Mouse (Mus musculus) cerebellum, adult 18-20 months (tissue): ENCODE measurements around the gene Slc25a26.

ENCODE experiments used
- DNase-seq, 2 experiments: peaks; one replicate each; pipeline ENCODE4 v3.0.0; 2021

Gene Slc25a26

GRCm38 (mm10) chr6:94644641-94645040, 144.5 kb downstream of the Slc25a26 start:
- DNase-seq = no peak

- DNase-seq = no peak
Measured at GRCm38 (mm10) chr6:94645723-94646122, 145.6 kb downstream of the Slc25a26 start.

- no peak for DNase-seq
Measured at GRCm38 (mm10) chr6:94646274-94646863, 146.2 kb downstream of the Slc25a26 start.

- DNase-seq = no peak
Measured at GRCm38 (mm10) chr6:94646902-94647301, 146.8 kb downstream of the Slc25a26 start.

- peak; percentile 50 to 63 for DNase-seq
Measured at GRCm38 (mm10) chr6:94647574-94648430, 147.7 kb downstream of the Slc25a26 start.

GRCm38 (mm10) chr6:94648496-94648895, 148.4 kb downstream of the Slc25a26 start:
- DNase-seq = no peak

- no peak for DNase-seq
Measured at GRCm38 (mm10) chr6:94649637-94650036, 149.5 kb downstream of the Slc25a26 start.

GRCm38 (mm10) chr6:94651541-94651940, 151.4 kb downstream of the Slc25a26 start:
- DNase-seq = no peak

GRCm38 (mm10) chr6:94652659-94653213, 152.6 kb downstream of the Slc25a26 start:
- no peak for DNase-seq

GRCm38 (mm10) chr6:94653388-94654316, 153.5 kb downstream of the Slc25a26 start:
- peak in 1 of 2 experiments; percentile 55 for DNase-seq
